Mouse (Mus musculus) common myeloid progenitor, adult 5-6 weeks (primary cell): ENCODE results near the gene Amacr. TPM values are rescaled to one million over a fixed set of nuclear protein-coding genes. Genes with fewer than 3 reads are reported as not detected.

ENCODE experiments used
- ATAC-seq: replicated peaks from 2 replicates; pipeline ENCODE4 v1.8.0; 2016; ENCODE audit warnings: low read depth, mild to moderate bottlenecking, moderate TSS enrichment, inconsistent platforms; ENCODE audit not compliant: poor library complexity, severe bottlenecking
- total RNA-seq: library from RNA; stranded (forward); fragments of 200-1000, 187-1606 nt; gene quantifications from 2 replicates; pipeline ENCODE4 v1.2.3, GENCODE M21; 2017

Amacr gene
- total RNA-seq = 1.4 and 3.4 TPM in 2 replicates

GRCm38 (mm10) chr15:10981377-10982063 lies at the start of gene Amacr:
Gene Amacr, plus strand, starts transcription at chr15:10981756.
- peak; percentile 90 for ATAC-seq

- peak; percentile 99 for ATAC-seq
These were observed 47.6 kb upstream of the Amacr start for GRCm38 (mm10) chr15:10933930-10934329.

- ATAC-seq = no peak
These were observed 41.1 kb upstream of the Amacr start for GRCm38 (mm10) chr15:10940148-10941108.

GRCm38 (mm10) chr15:10941901-10942300 lies 39.7 kb upstream of the Amacr start:
- ATAC-seq = no peak

- ATAC-seq = no peak
These were observed 33.7 kb upstream of the Amacr start for GRCm38 (mm10) chr15:10947852-10948251.

GRCm38 (mm10) chr15:10951951-10952759 lies 29.4 kb upstream of the Amacr start, which contains the start of gene C1qtnf3:
Gene C1qtnf3, plus strand, starts transcription at chr15:10952332.
- ATAC-seq = no peak

- ATAC-seq = no peak
These were observed 28.7 kb upstream of the Amacr start for GRCm38 (mm10) chr15:10952760-10953305.

- ATAC-seq = peak; percentile 92
These were observed 28.1 kb upstream of the Amacr start for GRCm38 (mm10) chr15:10953465-10953864.

- no peak for ATAC-seq
These were observed 27.1 kb upstream of the Amacr start for GRCm38 (mm10) chr15:10954381-10955016.

- ATAC-seq = no peak
These were observed 26.4 kb upstream of the Amacr start for GRCm38 (mm10) chr15:10955156-10955555.

- ATAC-seq = no peak
These were observed 24.9 kb upstream of the Amacr start for GRCm38 (mm10) chr15:10956706-10957105.

GRCm38 (mm10) chr15:10959277-10960026 lies 22.1 kb upstream of the Amacr start:
- ATAC-seq = no peak

GRCm38 (mm10) chr15:10960267-10960666 lies 21.3 kb upstream of the Amacr start:
- ATAC-seq = no peak

GRCm38 (mm10) chr15:10962601-10963000 lies 19.0 kb upstream of the Amacr start:
- no peak for ATAC-seq

GRCm38 (mm10) chr15:10969439-10969838 lies 12.1 kb upstream of the Amacr start:
- ATAC-seq = no peak

- no peak for ATAC-seq
These were observed 10.8 kb upstream of the Amacr start for GRCm38 (mm10) chr15:10970777-10971176.

GRCm38 (mm10) chr15:10977151-10977550 lies 4.4 kb upstream of the Amacr start:
- no peak for ATAC-seq

- no peak for ATAC-seq
These were observed 844 bp upstream of the Amacr start for GRCm38 (mm10) chr15:10980712-10981111.

GRCm38 (mm10) chr15:10982064-10982435 lies 494 bp downstream of the Amacr start:
- no peak for ATAC-seq
